Mouse (Mus musculus) G1E (cell line): ENCODE measurements at regions not wholly inside any gene's neighbourhood (a gene's known extent, or its start where the extent isn't known, plus 50 kb on each side); places are given as distances from the start of the nearest gene placed in this dataset.

Experiments
- ATAC-seq: 2 replicates; pipeline ENCODE4 v1.8.0; 2016; ENCODE audit warnings: mild to moderate bottlenecking; ENCODE audit not compliant: insufficient number of reproducible peaks, poor library complexity, low FRiP score, severe bottlenecking; ENCODE audit errors: extremely low read depth
- DNase-seq: peaks from one replicate; pipeline ENCODE4 v3.0.0; 2012; ENCODE audit warnings: low spot score
- H3K27me3 ChIP-seq: 2 replicates; pipeline ENCODE4 v1.6.1; 2012; ENCODE audit warnings: mild to moderate bottlenecking, low read length, inconsistent platforms; ENCODE audit not compliant: insufficient read depth
- H3K36me3 ChIP-seq: replicated peaks from 2 replicates; pipeline ENCODE3; 2012; ENCODE audit warnings: mild to moderate bottlenecking, inconsistent platforms
- H3K4me1 ChIP-seq: 2 replicates; pipeline ENCODE4 v1.6.1; 2012; ENCODE audit warnings: low read depth, low read length, inconsistent platforms, mixed read lengths; ENCODE audit not compliant: insufficient read depth
- H3K4me3 ChIP-seq: 2 replicates; pipeline ENCODE4 v1.5.1; 2012; ENCODE audit warnings: low read depth, mild to moderate bottlenecking, inconsistent platforms, low read length, moderate library complexity, mixed read lengths
- H3K9me3 ChIP-seq: replicated peaks from 2 replicates; pipeline ENCODE4 v1.6.1; 2012; ENCODE audit warnings: inconsistent platforms
- CTCF ChIP-seq: IDR thresholded peaks from 2 replicates; pipeline ENCODE4 v1.5.1; 2012; ENCODE audit warnings: low read depth, low read length, inconsistent platforms, mixed read lengths
- GATA1 ChIP-seq: IDR thresholded peaks from 2 replicates; pipeline ENCODE4 v1.6.1; 2012; ENCODE audit warnings: borderline replicate concordance, low read length, inconsistent platforms, mixed read lengths
- GATA2 ChIP-seq: IDR thresholded peaks from 2 replicates; pipeline ENCODE4 v1.6.1; 2012; ENCODE audit warnings: low read depth, low read length, inconsistent platforms, borderline replicate concordance
- POLR2AphosphoS5 ChIP-seq: IDR thresholded peaks from 2 replicates; pipeline ENCODE4 v1.6.1; 2012; ENCODE audit warnings: low read depth, low read length, inconsistent platforms; ENCODE audit not compliant: insufficient replicate concordance
- TAL1 ChIP-seq: conservative IDR thresholded peaks from 2 replicates; pipeline ENCODE4 v1.6.1; 2012; ENCODE audit warnings: low read depth, low read length, inconsistent platforms, mixed read lengths

DNA sequence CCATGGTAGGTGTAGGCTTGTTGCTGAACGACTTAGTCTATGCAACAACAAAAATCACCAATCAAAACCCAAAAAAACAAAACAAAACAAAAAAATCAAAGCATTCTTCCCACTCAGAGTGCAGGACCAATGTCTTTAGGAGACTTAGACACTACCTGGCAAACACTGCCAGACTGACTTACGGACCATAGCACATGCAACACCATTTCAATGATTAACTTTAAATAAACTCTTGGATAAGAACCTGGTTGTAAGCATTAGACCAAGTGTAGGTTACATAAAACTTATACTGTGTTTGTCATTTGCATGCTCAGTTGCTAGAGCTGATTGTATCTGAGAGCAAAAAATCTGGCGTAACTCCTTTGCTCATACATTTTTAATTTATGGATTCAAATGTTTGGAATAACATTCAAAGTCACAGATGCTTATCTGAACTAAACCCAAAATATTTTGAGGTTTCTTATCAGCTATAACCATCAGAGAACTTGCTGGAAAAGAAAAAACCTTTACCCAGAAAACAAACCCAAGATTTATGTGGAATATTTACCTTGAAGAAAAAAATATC is 174.5 kb upstream of the Dcn start:
- ATAC-seq (no peak), DNase-seq (no peak)
- no peaks in the 10 kb centered on the region for H3K36me3 ChIP-seq
- H3K4me1 ChIP-seq: no peaks in the 10 kb centered on the region
- no peaks in the 10 kb centered on the region for H3K9me3 ChIP-seq
- H3K27me3 ChIP-seq: no peaks in the 10 kb centered on the region
- H3K4me3 ChIP-seq: no peak overlapping the region
- TF ChIP-seq POLR2AphosphoS5: no peak

DNA sequence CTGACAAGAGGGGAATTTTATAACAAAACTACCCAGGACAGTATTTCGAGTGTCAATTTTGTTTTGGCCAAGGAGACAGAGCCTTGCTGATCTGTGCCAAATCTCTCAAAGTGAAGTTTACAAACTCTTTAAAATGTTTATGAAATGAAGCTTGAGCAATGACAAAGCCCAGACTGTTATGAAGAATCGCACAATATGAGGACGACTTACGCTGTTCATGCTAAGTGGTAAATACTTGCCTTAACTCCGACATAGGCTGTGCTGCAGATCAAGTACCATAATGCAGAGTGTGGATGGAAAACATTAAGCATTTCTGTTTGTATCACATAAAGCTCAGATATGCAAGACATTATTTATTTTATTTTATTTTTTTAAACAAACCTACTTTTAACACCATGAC is 169.8 kb upstream of the Dcn start:
- H3K9me3 ChIP-seq: peaks cover 10% of the 10 kb centered on the region; the same call in 1 of the 2 replicates
- no peak overlapping the region for H3K4me3 ChIP-seq
- H3K36me3 ChIP-seq: no peaks in the 10 kb centered on the region
- ATAC-seq (no peak), DNase-seq (no peak)
- TF ChIP-seq GATA1: no peak
- H3K27me3 ChIP-seq: no peaks in the 10 kb centered on the region
- no peaks in the 10 kb centered on the region for H3K4me1 ChIP-seq

GRCm38 (mm10) chr10:97312509-97312908 is 166.9 kb upstream of the Dcn start:
- no peak for DNase-seq
- TF ChIP-seq CTCF (no peak), TAL1 (no peak), GATA1 (no peak), POLR2AphosphoS5 (no peak), GATA2 (no peak)
- no peak for ATAC-seq
- H3K4me3 ChIP-seq: no peak overlapping the region
- H3K36me3 ChIP-seq: no peaks in the 10 kb centered on the region
- no peaks in the 10 kb centered on the region for H3K27me3 ChIP-seq
- peaks cover 12% of the 10 kb centered on the region; the same call in 1 of the 2 replicates for H3K9me3 ChIP-seq
- H3K4me1 ChIP-seq: no peaks in the 10 kb centered on the region

DNA sequence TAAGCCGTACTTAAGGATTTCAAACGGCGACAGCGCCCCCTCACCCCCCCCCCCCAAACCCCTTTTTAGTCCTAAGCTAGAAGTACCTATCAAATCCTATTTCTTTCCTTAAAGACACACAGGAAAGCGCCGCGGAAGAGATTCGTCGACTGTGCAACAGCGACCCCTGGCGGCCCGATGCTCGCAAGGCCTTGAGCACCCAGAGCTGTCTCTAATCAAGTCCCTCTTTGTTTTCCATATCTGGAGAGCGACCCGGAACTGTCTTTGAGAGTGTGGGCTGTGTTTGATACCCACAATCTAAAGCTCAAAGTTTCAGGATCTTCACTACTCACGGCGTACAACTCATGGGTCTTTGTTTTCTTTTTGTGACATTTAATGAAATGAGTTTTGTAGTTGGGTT is 166.4 kb upstream of the Dcn start:
- no peak overlapping the region for H3K4me3 ChIP-seq
- DNase-seq (no peak), ATAC-seq (no peak)
- H3K36me3 ChIP-seq: no peaks in the 10 kb centered on the region
- TF ChIP-seq POLR2AphosphoS5 (no peak), CTCF (no peak), GATA1 (no peak), GATA2 (no peak), TAL1 (no peak)
- no peaks in the 10 kb centered on the region for H3K4me1 ChIP-seq
- H3K27me3 ChIP-seq: no peaks in the 10 kb centered on the region
- peaks cover 12% of the 10 kb centered on the region; the same call in 1 of the 2 replicates for H3K9me3 ChIP-seq

- Histone ChIP-seq H3K4me3 (no peak overlapping the region), H3K4me1 (no peaks in the 10 kb centered on the region), H3K36me3 (no peaks in the 10 kb centered on the region), H3K27me3 (no peaks in the 10 kb centered on the region), H3K9me3 (peaks cover 12% of the 10 kb centered on the region; the same call in 1 of the 2 replicates)
- no peak for ATAC-seq
- no peak for DNase-seq
- TF ChIP-seq CTCF (no peak), POLR2AphosphoS5 (no peak), TAL1 (no peak), GATA1 (no peak), GATA2 (no peak)
These were observed 166.0 kb upstream of the Dcn start for GRCm38 (mm10) chr10:97313407-97313901.

GRCm38 (mm10) chr10:97332639-97333038 is 146.8 kb upstream of the Dcn start:
- DNase-seq (no peak), ATAC-seq (no peak)
- TF ChIP-seq TAL1: no peak
- TF ChIP-seq CTCF: no peak
- TF ChIP-seq GATA1: no peak
- no peak for TF ChIP-seq GATA2
- Histone ChIP-seq H3K9me3 (peaks cover 3% of the 10 kb centered on the region), H3K4me3 (no peak overlapping the region), H3K36me3 (no peaks in the 10 kb centered on the region), H3K4me1 (no peaks in the 10 kb centered on the region), H3K27me3 (no peaks in the 10 kb centered on the region)

GRCm38 (mm10) chr10:97334044-97334443 is 145.4 kb upstream of the Dcn start:
- no peak overlapping the region for H3K4me3 ChIP-seq
- no peak for ATAC-seq
- H3K4me1 ChIP-seq: no peaks in the 10 kb centered on the region
- DNase-seq: no peak
- H3K9me3 ChIP-seq: peaks cover 3% of the 10 kb centered on the region
- H3K36me3 ChIP-seq: no peaks in the 10 kb centered on the region
- no peak for TF ChIP-seq GATA2
- TF ChIP-seq POLR2AphosphoS5: no peak
- no peak for TF ChIP-seq GATA1
- TF ChIP-seq TAL1: no peak
- TF ChIP-seq CTCF: no peak
- no peaks in the 10 kb centered on the region for H3K27me3 ChIP-seq
